Mouse (Mus musculus) forebrain, embryonic 15.5 days (tissue): Measurements from ENCODE around the gene Cd47. TPM values are rescaled to one million over a fixed set of nuclear protein-coding genes. Genes with fewer than 3 reads are reported as not detected.
A peak's percentile ranks its signal among the peaks of the same experiment; 100 is the strongest.

Source experiments
- ATAC-seq: fragments of 200-750 bp; cut with Nextera tagmentation; replicated peaks from 2 replicates; pipeline ENCODE4 v1.8.0; 2017; ENCODE audit warnings: mild to moderate bottlenecking, moderate TSS enrichment, moderate library complexity
- H3K27ac ChIP-seq: fragments of 300-500 bp; sonication (generic); replicated peaks from 2 replicates; pipeline ENCODE4 v1.5.1; 2015; ENCODE audit warnings: mild to moderate bottlenecking, inconsistent platforms
- H3K27me3 ChIP-seq: fragments of 300-500 bp; sonication (generic); 2 replicates; pipeline ENCODE4 v1.6.1; 2015; ENCODE audit warnings: inconsistent platforms
- H3K36me3 ChIP-seq: fragments of 300-500 bp; sonication (generic); 2 replicates; pipeline ENCODE4 v1.6.1; 2015; ENCODE audit warnings: mild to moderate bottlenecking, inconsistent platforms
- H3K4me1 ChIP-seq: fragments of 300-500 bp; sonication (generic); 2 replicates; pipeline ENCODE4 v1.6.1; 2015; ENCODE audit warnings: inconsistent platforms
- H3K4me2 ChIP-seq: fragments of 300-500 bp; sonication (generic); replicated peaks from 2 replicates; pipeline ENCODE4 v1.6.1; 2015; ENCODE audit warnings: mild to moderate bottlenecking, inconsistent platforms
- H3K4me3 ChIP-seq: fragments of 300-500 bp; sonication (generic); 2 replicates; pipeline ENCODE4 v1.5.1; 2015; ENCODE audit warnings: mild to moderate bottlenecking, inconsistent platforms
- H3K9ac ChIP-seq: fragments of 300-500 bp; sonication (generic); replicated peaks from 2 replicates; pipeline ENCODE4 v1.6.1; 2015; ENCODE audit warnings: mild to moderate bottlenecking, inconsistent platforms
- H3K9me3 ChIP-seq: fragments of 300-500 bp; sonication (generic); 2 replicates; pipeline ENCODE4 v1.6.1; 2016; ENCODE audit warnings: inconsistent platforms
- WGBS: fragments of 180-500 bp; shearing (Covaris S2); methylation state at CpG from one replicate; pipeline ENCODE4 v1.1.7; 2015; ENCODE audit warnings: mixed read lengths; 5-methylcytosine and 5-hydroxymethylcytosine counted together
- polyA plus RNA-seq: library from polyadenylated mRNA; unstranded; fragments of >200 nt; fragmentation: Nextera tagmentation; extraction: Ambion mirVana; gene quantifications from 2 replicates; pipeline ENCODE4 v1.2.1, GENCODE M21; 2015

Cd47 gene
- polyA plus RNA-seq, 1 experiment from 2014 or later, result 123 TPM

GRCm38 (mm10) chr16:49906940-49907339 lies 106.6 kb downstream of the Cd47 start:
- H3K9me3 ChIP-seq, result no peaks in the 10 kb centered on the region
- peaks cover 4% of the 10 kb centered on the region; the same call in 1 of the 2 replicates for H3K4me1 ChIP-seq
- H3K4me2 ChIP-seq, result no peak overlapping the region
- 82% methylated on average over 2 of the region's 2 CpGs for WGBS
- H3K4me3 ChIP-seq, result no peak overlapping the region
- no peaks in the 10 kb centered on the region; the same call in 1 of the 2 replicates for H3K36me3 ChIP-seq
- H3K27ac ChIP-seq, result no peak overlapping the region
- no peaks in the 10 kb centered on the region for H3K27me3 ChIP-seq
- H3K9ac ChIP-seq, result no peak overlapping the region
- no peak for ATAC-seq

- 0 out of 2 replicates have a peak, but pooled peaks have one; percentile 51 for ATAC-seq
Measured at GRCm38 (mm10) chr16:49907356-49907755, 107.0 kb downstream of the Cd47 start.

DNA sequence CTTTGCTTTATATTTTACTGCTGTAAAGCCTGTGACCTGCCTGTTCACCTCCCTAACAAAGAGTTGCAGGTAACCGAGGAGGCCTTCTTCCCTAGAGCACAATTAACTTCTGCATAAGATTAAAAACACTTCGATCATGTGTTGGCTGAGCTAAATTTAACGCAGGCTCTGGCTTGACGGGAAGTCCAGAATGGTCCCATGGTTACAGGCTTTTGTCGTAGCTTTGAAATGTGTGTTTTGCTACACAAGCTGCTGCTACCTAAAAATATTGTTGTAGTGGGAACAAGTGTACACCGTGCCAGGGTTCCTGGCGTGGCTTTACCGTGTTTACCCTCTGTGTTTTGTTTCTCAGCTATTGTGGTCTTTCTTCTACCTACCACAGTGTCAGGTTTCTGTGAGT lies 109.2 kb downstream of the Cd47 start:
- no peaks in the 10 kb centered on the region for H3K27me3 ChIP-seq
- WGBS, result 64% methylated on average over 8 of the region's 8 CpGs
- no peaks in the 10 kb centered on the region for H3K9me3 ChIP-seq
- H3K4me2 ChIP-seq, result no peak overlapping the region
- H3K27ac ChIP-seq, result no peak overlapping the region
- peaks cover 4% of the 10 kb centered on the region; the same call in 1 of the 2 replicates for H3K4me1 ChIP-seq
- ATAC-seq, result no peak
- H3K9ac ChIP-seq, result no peak overlapping the region
- H3K4me3 ChIP-seq, result no peak overlapping the region
- H3K36me3 ChIP-seq, result no peaks in the 10 kb centered on the region; the same call in 1 of the 2 replicates

More at GRCm38 (mm10) chr16:49907356-49907755, 107.0 kb downstream of the Cd47 start:
- Histone ChIP-seq H3K27ac (no peak overlapping the region), H3K9me3 (no peaks in the 10 kb centered on the region), H3K4me3 (no peak overlapping the region), H3K4me2 (no peak overlapping the region), H3K36me3 (no peaks in the 10 kb centered on the region; the same call in 1 of the 2 replicates), H3K9ac (no peak overlapping the region), H3K27me3 (no peaks in the 10 kb centered on the region), H3K4me1 (peaks cover 4% of the 10 kb centered on the region; the same call in 1 of the 2 replicates)
- WGBS, result 44% methylated on average over 4 of the region's 4 CpGs

DNA sequence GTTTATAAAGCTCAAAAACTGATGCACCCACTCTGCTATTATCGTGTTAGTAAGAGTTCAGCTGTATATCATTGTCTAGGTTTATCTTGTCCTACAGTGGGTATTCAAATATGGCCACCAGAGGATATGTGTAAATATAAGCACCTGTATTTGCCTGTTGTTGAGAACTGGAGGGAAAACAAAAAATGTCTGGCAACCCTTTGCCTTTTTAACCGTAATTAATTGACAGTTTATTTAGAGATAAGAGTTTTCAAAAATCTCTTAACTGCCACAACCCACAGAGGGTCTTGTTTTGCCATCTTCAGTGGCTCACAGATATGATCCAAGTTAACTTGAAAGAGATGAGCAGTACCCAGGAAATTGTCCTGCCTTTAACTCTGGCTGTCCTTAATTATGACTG lies 113.8 kb downstream of the Cd47 start:
- H3K4me2 ChIP-seq, result no peak overlapping the region
- H3K36me3 ChIP-seq, result no peaks in the 10 kb centered on the region; the same call in 1 of the 2 replicates
- no peaks in the 10 kb centered on the region for H3K9me3 ChIP-seq
- H3K4me3 ChIP-seq, result no peak overlapping the region
- ATAC-seq, result no peak
- no peak overlapping the region for H3K9ac ChIP-seq
- H3K27me3 ChIP-seq, result no peaks in the 10 kb centered on the region
- H3K27ac ChIP-seq, result no peak overlapping the region
- 93% methylated on average over 2 of the region's 2 CpGs for WGBS
- no peaks in the 10 kb centered on the region for H3K4me1 ChIP-seq

DNA sequence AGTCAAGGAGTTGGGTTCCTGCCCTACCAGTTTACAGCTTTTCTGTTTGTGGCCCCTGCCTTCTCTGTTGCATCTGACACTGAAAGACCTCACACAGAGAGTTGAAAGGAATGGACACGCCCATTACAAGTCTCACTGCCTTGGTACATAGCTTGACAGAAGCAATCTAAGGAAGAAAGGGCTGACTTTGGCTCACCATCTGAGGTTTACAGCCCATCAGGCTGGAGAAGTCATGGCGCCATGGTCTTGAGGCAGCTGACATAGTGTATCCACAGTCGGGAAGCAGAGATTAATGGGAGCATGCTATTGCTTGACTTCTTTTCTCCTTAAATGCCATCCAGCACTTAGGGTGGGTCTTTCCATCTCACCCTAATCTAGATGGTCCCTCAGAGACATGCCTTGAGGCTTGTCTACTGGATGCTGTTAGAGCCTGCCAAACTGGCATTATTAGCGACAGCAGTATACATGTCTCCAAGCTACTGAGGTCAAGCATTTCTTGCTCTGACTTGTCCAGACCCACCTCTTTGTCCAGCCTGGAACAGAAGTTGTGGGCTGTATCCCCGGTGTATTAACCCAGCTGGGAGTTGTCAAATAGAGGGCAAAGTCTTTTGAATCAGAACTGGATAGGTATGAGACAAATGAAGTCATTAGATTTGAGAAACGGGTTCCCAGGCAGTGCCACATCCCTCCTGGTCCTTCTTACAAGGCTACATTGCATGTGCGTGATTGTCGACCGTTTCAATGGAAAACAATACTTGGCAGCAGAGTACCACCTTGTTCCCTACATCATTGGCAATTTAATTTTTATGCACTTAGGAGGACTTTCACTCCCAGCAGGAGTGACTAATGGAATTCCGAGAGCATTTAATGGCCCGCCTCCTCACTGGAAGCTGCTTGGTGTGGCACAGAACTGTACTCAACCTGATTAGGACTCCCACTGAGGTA lies 115.5 kb downstream of the Cd47 start:
- H3K9me3 ChIP-seq, result no peaks in the 10 kb centered on the region
- no peak overlapping the region for H3K9ac ChIP-seq
- ATAC-seq, result no peak
- 84% methylated on average over 11 of the region's 11 CpGs for whole genome bisulfite sequencing
- no peak overlapping the region for H3K4me3 ChIP-seq
- H3K27ac ChIP-seq, result no peak overlapping the region
- H3K36me3 ChIP-seq, result no peaks in the 10 kb centered on the region; the same call in 1 of the 2 replicates
- no peaks in the 10 kb centered on the region for H3K27me3 ChIP-seq
- no peak overlapping the region for H3K4me2 ChIP-seq
- H3K4me1 ChIP-seq, result no peaks in the 10 kb centered on the region

- H3K4me1 ChIP-seq, result no peaks in the 10 kb centered on the region
- ATAC-seq, result no peak
- 82% methylated on average over 10 of the region's 10 CpGs for WGBS
- no peaks in the 10 kb centered on the region for H3K36me3 ChIP-seq
- H3K9ac ChIP-seq, result no peak overlapping the region
- no peak overlapping the region for H3K4me2 ChIP-seq
- H3K27me3 ChIP-seq, result no peaks in the 10 kb centered on the region
- H3K4me3 ChIP-seq, result no peak overlapping the region
- no peak overlapping the region for H3K27ac ChIP-seq
- no peaks in the 10 kb centered on the region for H3K9me3 ChIP-seq
Measured at GRCm38 (mm10) chr16:49920191-49920590, 119.9 kb downstream of the Cd47 start.

DNA sequence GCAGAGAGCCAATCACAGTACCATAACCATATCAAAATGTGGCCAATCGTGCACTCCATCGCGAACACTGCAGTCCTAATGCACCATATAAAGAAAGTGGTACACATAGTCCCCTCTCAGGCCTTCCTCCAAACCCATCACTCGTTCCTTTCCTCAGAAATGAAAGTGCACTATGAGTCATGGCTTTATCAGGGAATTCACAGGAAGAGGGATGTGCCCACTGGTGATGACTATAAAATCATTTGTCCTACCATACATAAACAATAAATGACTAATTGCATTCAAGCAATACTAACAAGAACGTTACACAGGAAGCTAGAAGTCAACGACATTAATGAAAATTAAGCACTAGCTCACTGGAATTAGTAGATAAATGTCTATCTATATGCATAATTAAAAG lies 121.3 kb downstream of the Cd47 start:
- Histone ChIP-seq H3K4me3 (no peak overlapping the region), H3K27me3 (no peaks in the 10 kb centered on the region), H3K9me3 (no peaks in the 10 kb centered on the region), H3K4me1 (no peaks in the 10 kb centered on the region), H3K27ac (no peak overlapping the region), H3K4me2 (no peak overlapping the region), H3K9ac (no peak overlapping the region), H3K36me3 (no peaks in the 10 kb centered on the region)
- no peak for ATAC-seq
- 87% methylated on average over 6 of the region's 6 CpGs for WGBS

DNA sequence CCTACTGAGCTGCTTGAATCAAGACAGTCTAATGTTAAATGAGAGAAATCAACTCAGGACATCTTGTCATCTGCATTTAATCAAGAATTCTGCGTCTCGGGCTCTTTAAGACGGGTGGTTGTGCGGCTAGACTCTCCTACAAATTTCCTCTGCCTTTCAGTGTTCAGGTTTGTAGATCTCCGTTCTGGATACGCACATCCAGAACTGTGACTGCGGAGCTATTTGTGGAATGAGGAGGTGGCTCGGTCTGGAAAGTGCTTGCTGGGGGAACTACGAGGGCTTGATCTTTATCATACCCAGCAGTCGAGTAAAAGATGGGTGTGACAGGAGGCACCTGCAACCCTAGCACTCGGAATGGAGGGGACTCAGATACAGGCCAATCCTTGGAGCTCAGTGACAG lies 121.8 kb downstream of the Cd47 start:
- H3K4me2 ChIP-seq, result no peak overlapping the region
- H3K36me3 ChIP-seq, result no peaks in the 10 kb centered on the region
- ATAC-seq, result no peak
- H3K27ac ChIP-seq, result no peak overlapping the region
- H3K27me3 ChIP-seq, result no peaks in the 10 kb centered on the region
- H3K4me1 ChIP-seq, result no peaks in the 10 kb centered on the region
- 90% methylated on average over 11 of the region's 11 CpGs for WGBS
- no peak overlapping the region for H3K4me3 ChIP-seq
- H3K9ac ChIP-seq, result no peak overlapping the region
- H3K9me3 ChIP-seq, result no peaks in the 10 kb centered on the region

GRCm38 (mm10) chr16:49923720-49924119 lies 123.4 kb downstream of the Cd47 start:
- WGBS, result 68% methylated on average over 9 of the region's 9 CpGs
- H3K4me2 ChIP-seq, result no peak overlapping the region
- H3K9ac ChIP-seq, result no peak overlapping the region
- no peak overlapping the region for H3K4me3 ChIP-seq
- no peaks in the 10 kb centered on the region for H3K36me3 ChIP-seq
- no peak overlapping the region for H3K27ac ChIP-seq
- no peaks in the 10 kb centered on the region for H3K27me3 ChIP-seq
- H3K9me3 ChIP-seq, result no peaks in the 10 kb centered on the region
- no peaks in the 10 kb centered on the region for H3K4me1 ChIP-seq
- ATAC-seq, result no peak

- no peaks in the 10 kb centered on the region for H3K9me3 ChIP-seq
- no peaks in the 10 kb centered on the region for H3K36me3 ChIP-seq
- 60% methylated on average over 1 of the region's 1 CpGs for WGBS
- no peak for ATAC-seq
- no peaks in the 10 kb centered on the region for H3K27me3 ChIP-seq
- H3K4me1 ChIP-seq, result no peaks in the 10 kb centered on the region
- H3K9ac ChIP-seq, result no peak overlapping the region
- no peak overlapping the region for H3K4me3 ChIP-seq
- no peak overlapping the region for H3K27ac ChIP-seq
- no peak overlapping the region for H3K4me2 ChIP-seq
Measured at GRCm38 (mm10) chr16:49924941-49925340, 124.6 kb downstream of the Cd47 start.

GRCm38 (mm10) chr16:49933274-49933673 lies 132.9 kb downstream of the Cd47 start:
- Histone ChIP-seq H3K27ac (no peak overlapping the region), H3K27me3 (no peaks in the 10 kb centered on the region), H3K4me1 (peaks cover 5% of the 10 kb centered on the region), H3K4me3 (no peak overlapping the region), H3K4me2 (no peak overlapping the region), H3K36me3 (no peaks in the 10 kb centered on the region), H3K9me3 (no peaks in the 10 kb centered on the region), H3K9ac (no peak overlapping the region)
- WGBS, result 85% methylated on average over 5 of the region's 5 CpGs
- no peak for ATAC-seq

GRCm38 (mm10) chr16:49936008-49936443 lies 135.7 kb downstream of the Cd47 start:
- Histone ChIP-seq H3K4me2 (no peak overlapping the region), H3K27ac (no peak overlapping the region), H3K36me3 (no peaks in the 10 kb centered on the region), H3K4me3 (no peak overlapping the region), H3K4me1 (peaks cover 5% of the 10 kb centered on the region), H3K9me3 (no peaks in the 10 kb centered on the region), H3K9ac (no peak overlapping the region), H3K27me3 (no peaks in the 10 kb centered on the region)
- 85% methylated on average over 6 of the region's 6 CpGs for WGBS
- no peak for ATAC-seq
